Mouse (Mus musculus): ENCODE results near the gene A930004D18Rik. TPM values are rescaled to one million over a fixed set of nuclear protein-coding genes. Genes with fewer than 3 reads are reported as not detected.

The A930004D18Rik gene
- 1.9 and 6.2 TPM in 2 replicates for total RNA-seq (2012; rRNA removed)

- no peak within 1 kb of the TSS for H3K4me3 ChIP-seq (ENCODE audit: insufficient read depth in 1 of 2, low read depth in 1 of 2, low read length in 2 of 2, poor library complexity in 1 of 2, severe bottlenecking in 1 of 2)
- no peak within 1 kb of the TSS for H3K9ac ChIP-seq (ENCODE audit: insufficient read depth, low read depth, low read length, poor library complexity, severe bottlenecking)
- H3K4me1 ChIP-seq (ENCODE audit: control insufficient read depth in 2 of 2, insufficient read depth in 2 of 2, low read length in 2 of 2, poor library complexity in 1 of 2), result peaks cover 0 to 6% of the 10 kb centered on the region in 2 experiments; a peak in 2 of 4 replicates
- TF ChIP-seq HCFC1 (IDR thresholded peaks at IDR 0.05; ENCODE audit: borderline replicate concordance, insufficient read depth, low read length), result no peak
- TF ChIP-seq ZC3H11A (IDR thresholded peaks at IDR 0.05; ENCODE audit: borderline replicate concordance, low read depth, low read length), result no peak
- no peak for TF ChIP-seq CHD2 (IDR thresholded peaks at IDR 0.05; ENCODE audit: low read depth, low read length)
- TF ChIP-seq MAFK (IDR thresholded peaks at IDR 0.05; ENCODE audit: insufficient read depth, low read depth, low read length), result no peak
- TF ChIP-seq ZNF384 (IDR thresholded peaks at IDR 0.05; ENCODE audit: low read depth, low read length), result no peak
- no peak for DNase-seq (ENCODE audit: low read depth, low spot score)
- no peak within 1 kb of the TSS for H3K27ac ChIP-seq (ENCODE audit: insufficient read depth, low read depth, low read length, poor library complexity, severe bottlenecking)
- H3K36me3 ChIP-seq (ENCODE audit: control insufficient read depth, insufficient read depth, low read length, poor library complexity, severe bottlenecking), result no peaks in the 10 kb centered on the region
- in situ Hi-C loops (cut with MboI; ENCODE audit: low sequenced_read_pairs in 2 of 2, unreplicated experiment in 2 of 2), result loop anchor here (5.0 to 25.0 kb wide), 2 partner anchors 640 to 1400 kb away; partner anchors contain the start of genes Bmi1 (in 1 of the 2) and Ptf1a (in 1 of the 2)
- no peaks in the 10 kb centered on the region for H3K9me3 ChIP-seq (ENCODE audit: control insufficient read depth, insufficient read depth, low read depth, low read length)
Measured at GRCm38 (mm10) chr2:18037491-18037890, at the start of gene A930004D18Rik. A930004D18Rik (minus strand) TSS chr2:18037737.

GRCm38 (mm10) chr2:18080182-18080860, 42.8 kb upstream of the A930004D18Rik start:
- Histone ChIP-seq H3K4me1 (ENCODE audit: control insufficient read depth in 2 of 2, insufficient read depth in 2 of 2, low read length in 2 of 2, poor library complexity in 1 of 2) (no peaks in the 10 kb centered on the region), H3K9me3 (ENCODE audit: control insufficient read depth, insufficient read depth, low read depth, low read length) (no peaks in the 10 kb centered on the region), H3K4me3 (ENCODE audit: insufficient read depth in 1 of 2, low read depth in 1 of 2, low read length in 2 of 2, poor library complexity in 1 of 2, severe bottlenecking in 1 of 2) (no peak overlapping the region), H3K27ac (ENCODE audit: insufficient read depth, low read depth, low read length, poor library complexity, severe bottlenecking) (no peak overlapping the region), H3K36me3 (ENCODE audit: control insufficient read depth, insufficient read depth, low read length, poor library complexity, severe bottlenecking) (peaks cover 11% of the 10 kb centered on the region), H3K9ac (ENCODE audit: insufficient read depth, low read depth, low read length, poor library complexity, severe bottlenecking) (no peak overlapping the region)
- in situ Hi-C loops (cut with MboI; ENCODE audit: low sequenced_read_pairs in 2 of 2, unreplicated experiment in 2 of 2), result no loop called here
- TF ChIP-seq HCFC1 (IDR thresholded peaks at IDR 0.05; ENCODE audit: borderline replicate concordance, insufficient read depth, low read length) (no peak), CHD2 (IDR thresholded peaks at IDR 0.05; ENCODE audit: low read depth, low read length) (no peak), ZNF384 (IDR thresholded peaks at IDR 0.05; ENCODE audit: low read depth, low read length) (no peak), MAFK (IDR thresholded peaks at IDR 0.05; ENCODE audit: insufficient read depth, low read depth, low read length) (no peak), ZC3H11A (IDR thresholded peaks at IDR 0.05; ENCODE audit: borderline replicate concordance, low read depth, low read length) (no peak)
- no peak for DNase-seq (ENCODE audit: low read depth, low spot score)

- TF ChIP-seq ZC3H11A (IDR thresholded peaks at IDR 0.05; ENCODE audit: borderline replicate concordance, low read depth, low read length) (no peak), MAFK (IDR thresholded peaks at IDR 0.05; ENCODE audit: insufficient read depth, low read depth, low read length) (no peak), CHD2 (IDR thresholded peaks at IDR 0.05; ENCODE audit: low read depth, low read length) (no peak), ZNF384 (IDR thresholded peaks at IDR 0.05; ENCODE audit: low read depth, low read length) (no peak), HCFC1 (IDR thresholded peaks at IDR 0.05; ENCODE audit: borderline replicate concordance, insufficient read depth, low read length) (no peak)
- Histone ChIP-seq H3K4me1 (ENCODE audit: control insufficient read depth in 2 of 2, insufficient read depth in 2 of 2, low read length in 2 of 2, poor library complexity in 1 of 2) (no peaks in the 10 kb centered on the region; a peak in 1 of 4 replicates), H3K9me3 (ENCODE audit: control insufficient read depth, insufficient read depth, low read depth, low read length) (no peaks in the 10 kb centered on the region), H3K27ac (ENCODE audit: insufficient read depth, low read depth, low read length, poor library complexity, severe bottlenecking) (no peak overlapping the region), H3K36me3 (ENCODE audit: control insufficient read depth, insufficient read depth, low read length, poor library complexity, severe bottlenecking) (peaks cover 6% of the 10 kb centered on the region), H3K4me3 (ENCODE audit: insufficient read depth in 1 of 2, low read depth in 1 of 2, low read length in 2 of 2, poor library complexity in 1 of 2, severe bottlenecking in 1 of 2) (no peak overlapping the region), H3K9ac (ENCODE audit: insufficient read depth, low read depth, low read length, poor library complexity, severe bottlenecking) (no peak overlapping the region)
- no peak for DNase-seq (ENCODE audit: low read depth, low spot score)
- in situ Hi-C loops (cut with MboI; ENCODE audit: low sequenced_read_pairs in 2 of 2, unreplicated experiment in 2 of 2), result no loop called here
Measured at GRCm38 (mm10) chr2:18071947-18072346, 34.4 kb upstream of the A930004D18Rik start.

GRCm38 (mm10) chr2:18068071-18068796, 30.7 kb upstream of the A930004D18Rik start:
- peaks cover 2% of the 10 kb centered on the region for H3K36me3 ChIP-seq (ENCODE audit: control insufficient read depth, insufficient read depth, low read length, poor library complexity, severe bottlenecking)

More at GRCm38 (mm10) chr2:18068071-18068796, 30.7 kb upstream of the A930004D18Rik start:
- peaks cover 0 to 5% of the 10 kb centered on the region in 2 experiments; a peak in 3 of 4 replicates for H3K4me1 ChIP-seq (ENCODE audit: control insufficient read depth in 2 of 2, insufficient read depth in 2 of 2, low read length in 2 of 2, poor library complexity in 1 of 2)
- in situ Hi-C loops (cut with MboI; ENCODE audit: low sequenced_read_pairs in 2 of 2, unreplicated experiment in 2 of 2), result no loop called here
- H3K9me3 ChIP-seq (ENCODE audit: control insufficient read depth, insufficient read depth, low read depth, low read length), result no peaks in the 10 kb centered on the region
- no peak overlapping the region; the same call in 1 of the 2 replicates for H3K9ac ChIP-seq (ENCODE audit: insufficient read depth, low read depth, low read length, poor library complexity, severe bottlenecking)
- DNase-seq (ENCODE audit: low read depth, low spot score), result no peak
- H3K4me3 ChIP-seq (ENCODE audit: insufficient read depth in 1 of 2, low read depth in 1 of 2, low read length in 2 of 2, poor library complexity in 1 of 2, severe bottlenecking in 1 of 2), result no peak overlapping the region
- no peak for TF ChIP-seq ZNF384 (IDR thresholded peaks at IDR 0.05; ENCODE audit: low read depth, low read length)
- no peak for TF ChIP-seq MAFK (IDR thresholded peaks at IDR 0.05; ENCODE audit: insufficient read depth, low read depth, low read length)
- TF ChIP-seq CHD2 (IDR thresholded peaks at IDR 0.05; ENCODE audit: low read depth, low read length), result no peak
- no peak for TF ChIP-seq ZC3H11A (IDR thresholded peaks at IDR 0.05; ENCODE audit: borderline replicate concordance, low read depth, low read length)
- TF ChIP-seq HCFC1 (IDR thresholded peaks at IDR 0.05; ENCODE audit: borderline replicate concordance, insufficient read depth, low read length), result no peak
- no peak overlapping the region for H3K27ac ChIP-seq (ENCODE audit: insufficient read depth, low read depth, low read length, poor library complexity, severe bottlenecking)
